Mouse (Mus musculus) CH12.LX (cell line): ENCODE results near the gene Itsn1. TPM values are rescaled to one million over a fixed set of nuclear protein-coding genes. Genes with fewer than 3 reads are reported as not detected.

Experiments used
- DNase-seq: peaks from one replicate; pipeline ENCODE4 v3.0.0-alpha.2; 2013; ENCODE audit errors: extremely low read depth
- H3K27ac ChIP-seq: 2 replicates; pipeline ENCODE4 v1.5.1; 2012; ENCODE audit warnings: low read depth, mild to moderate bottlenecking, control low read depth, moderate library complexity; ENCODE audit not compliant: insufficient read depth
- H3K27me3 ChIP-seq: replicated peaks from 2 replicates; pipeline ENCODE3; 2012; ENCODE audit warnings: inconsistent platforms
- H3K36me3 ChIP-seq, 2 experiments: replicated peaks in 1 of 2; 2 replicates each; pipeline versions ENCODE3 to v1.6.1; 2012; ENCODE audit warnings: inconsistent platforms in 1 of 2, low read length in 1 of 2, mild to moderate bottlenecking in 1 of 2, mixed read lengths in 1 of 2, moderate library complexity in 1 of 2; ENCODE audit not compliant: control insufficient read depth in 1 of 2, insufficient read depth in 1 of 2
- H3K4me1 ChIP-seq, 2 experiments: 2 replicates each; pipeline ENCODE4 v1.6.1; 2012; ENCODE audit warnings: inconsistent platforms in 1 of 2, moderate library complexity in 1 of 2; ENCODE audit not compliant: insufficient read depth in 2 of 2, control insufficient read depth in 1 of 2
- H3K4me2 ChIP-seq: 2 replicates; pipeline ENCODE4 v1.6.1; 2012; ENCODE audit warnings: low read depth, mild to moderate bottlenecking, control low read depth; ENCODE audit not compliant: poor library complexity, insufficient read depth, severe bottlenecking
- H3K4me3 ChIP-seq, 3 experiments: fragments of 150-350 bp in 1 of 3; sonication (generic) in 1 of 3; replicated peaks in 1 of 3; 2 replicates each; pipeline versions ENCODE3 to v1.5.1; 2011 to 2012; ENCODE audit warnings: low read depth in 2 of 3, low read length in 2 of 3, mild to moderate bottlenecking in 2 of 3, moderate library complexity in 2 of 3, control low read depth in 1 of 3, improper control_type of control experiment in 1 of 3, inconsistent platforms in 1 of 3, mixed read lengths in 1 of 3; ENCODE audit not compliant: poor library complexity in 1 of 3
- H3K79me2 ChIP-seq: replicated peaks from 2 replicates; pipeline ENCODE4 v1.6.1; 2012; ENCODE audit warnings: mild to moderate bottlenecking, moderate library complexity; ENCODE audit not compliant: control insufficient read depth, poor library complexity, insufficient read depth, severe bottlenecking; ENCODE audit errors: extremely low read depth
- H3K9ac ChIP-seq: 2 replicates; pipeline ENCODE4 v1.6.1; 2012; ENCODE audit warnings: low read depth, mild to moderate bottlenecking, control low read depth, moderate library complexity; ENCODE audit not compliant: insufficient read depth
- H3K9me3 ChIP-seq: replicated peaks from 2 replicates; pipeline ENCODE3; 2012; ENCODE audit warnings: low read length, inconsistent platforms, mixed read lengths
- BHLHE40 ChIP-seq: IDR thresholded peaks from 2 replicates; pipeline ENCODE4 v1.6.1; 2011; ENCODE audit warnings: mild to moderate bottlenecking, low read depth, low read length, improper control_type of control experiment
- CHD1 ChIP-seq: IDR thresholded peaks from 2 replicates; pipeline ENCODE4 v1.6.1; 2012; ENCODE audit warnings: low read depth, low read length, improper control_type of control experiment, inconsistent platforms
- CHD2 ChIP-seq: IDR thresholded peaks from 2 replicates; pipeline ENCODE4 v1.6.1; 2011; ENCODE audit warnings: low read length, improper control_type of control experiment
- EP300 ChIP-seq: IDR thresholded peaks from 2 replicates; pipeline ENCODE4 v1.6.1; 2011; ENCODE audit warnings: low read length, improper control_type of control experiment
- ETS1 ChIP-seq: conservative IDR thresholded peaks from 2 replicates; pipeline ENCODE4 v1.6.1; 2012; ENCODE audit warnings: low read depth, mild to moderate bottlenecking, inconsistent platforms, low read length, improper control_type of control experiment, moderate library complexity
- GABPA ChIP-seq: IDR thresholded peaks from 2 replicates; pipeline ENCODE4 v1.6.1; 2012; ENCODE audit warnings: low read depth, low read length, improper control_type of control experiment, inconsistent platforms; ENCODE audit not compliant: insufficient replicate concordance
- HCFC1 ChIP-seq: IDR thresholded peaks from 2 replicates; pipeline ENCODE4 v1.6.1; 2012; ENCODE audit warnings: low read depth, mild to moderate bottlenecking, inconsistent platforms, low read length, improper control_type of control experiment
- IRF4 ChIP-seq: IDR thresholded peaks from 2 replicates; pipeline ENCODE4 v1.6.1; 2014; ENCODE audit warnings: low read depth, mild to moderate bottlenecking, inconsistent platforms, low read length, improper control_type of control experiment
- JUND ChIP-seq: conservative IDR thresholded peaks from 2 replicates; pipeline ENCODE4 v1.6.1; 2011; ENCODE audit warnings: low read depth, low read length, improper control_type of control experiment
- KAT2A ChIP-seq: IDR thresholded peaks from 2 replicates; pipeline ENCODE4 v1.6.1; 2012; ENCODE audit warnings: low read length, improper control_type of control experiment, inconsistent platforms; ENCODE audit not compliant: insufficient replicate concordance
- MAFK ChIP-seq: IDR thresholded peaks from 2 replicates; pipeline ENCODE4 v1.6.1; 2011; ENCODE audit warnings: low read length, improper control_type of control experiment; ENCODE audit not compliant: insufficient replicate concordance
- MAX ChIP-seq: IDR thresholded peaks from 2 replicates; pipeline ENCODE4 v1.6.1; 2011; ENCODE audit warnings: low read length, improper control_type of control experiment
- MAZ ChIP-seq: IDR thresholded peaks from 2 replicates; pipeline ENCODE4 v1.6.1; 2012; ENCODE audit warnings: low read depth, mild to moderate bottlenecking, inconsistent platforms, low read length, improper control_type of control experiment, moderate library complexity
- MEF2A ChIP-seq: IDR thresholded peaks from 2 replicates; pipeline ENCODE4 v1.6.1; 2014; ENCODE audit warnings: low read depth, mild to moderate bottlenecking, inconsistent platforms, low read length, improper control_type of control experiment, borderline replicate concordance
- MXI1 ChIP-seq: IDR thresholded peaks from 2 replicates; pipeline ENCODE4 v1.6.1; 2011; ENCODE audit warnings: mild to moderate bottlenecking, low read depth, low read length, improper control_type of control experiment
- MYC ChIP-seq: IDR thresholded peaks from 2 replicates; pipeline ENCODE4 v1.6.1; 2011; ENCODE audit warnings: low read depth, mild to moderate bottlenecking, improper control_type of control experiment, low read length
- NRF1 ChIP-seq: IDR thresholded peaks from 2 replicates; pipeline ENCODE4 v1.6.1; 2014; ENCODE audit warnings: low read depth, mild to moderate bottlenecking, inconsistent platforms, low read length, improper control_type of control experiment, moderate library complexity
- PAX5 ChIP-seq: IDR thresholded peaks from 2 replicates; pipeline ENCODE4 v1.6.1; 2012; ENCODE audit warnings: low read length, inconsistent platforms, mixed read lengths
- POLR2A ChIP-seq: IDR thresholded peaks from 2 replicates; pipeline ENCODE4 v1.6.1; 2011; ENCODE audit warnings: low read depth, mild to moderate bottlenecking, improper control_type of control experiment, low read length
- RAD21 ChIP-seq: IDR thresholded peaks from 2 replicates; pipeline ENCODE4 v1.6.1; 2011; ENCODE audit warnings: low read depth, mild to moderate bottlenecking, low read length, improper control_type of control experiment, moderate library complexity
- RCOR1 ChIP-seq: conservative IDR thresholded peaks from 2 replicates; pipeline ENCODE4 v1.6.1; 2012; ENCODE audit warnings: low read depth, mild to moderate bottlenecking, inconsistent platforms, low read length, improper control_type of control experiment
- SIN3A ChIP-seq: IDR thresholded peaks from 2 replicates; pipeline ENCODE4 v1.6.1; 2012; ENCODE audit warnings: low read length, improper control_type of control experiment, inconsistent platforms
- SMC3 ChIP-seq: IDR thresholded peaks from 2 replicates; pipeline ENCODE4 v1.6.1; 2011; ENCODE audit warnings: low read depth, low read length, improper control_type of control experiment
- TBP ChIP-seq: conservative IDR thresholded peaks from 2 replicates; pipeline ENCODE4 v1.6.1; 2011; ENCODE audit warnings: low read depth, low read length, improper control_type of control experiment
- TCF12 ChIP-seq: IDR thresholded peaks from 2 replicates; pipeline ENCODE4 v1.6.1; 2014; ENCODE audit warnings: low read depth, mild to moderate bottlenecking, inconsistent platforms, low read length, improper control_type of control experiment
- USF1 ChIP-seq: IDR thresholded peaks from 2 replicates; pipeline ENCODE4 v1.6.1; 2014; ENCODE audit warnings: low read depth, mild to moderate bottlenecking, inconsistent platforms, low read length, improper control_type of control experiment
- USF2 ChIP-seq: conservative IDR thresholded peaks from 2 replicates; pipeline ENCODE4 v1.6.1; 2011; ENCODE audit warnings: low read depth, low read length, improper control_type of control experiment
- ZNF384 ChIP-seq: IDR thresholded peaks from 2 replicates; pipeline ENCODE4 v1.6.1; 2012; ENCODE audit warnings: low read depth, low read length, improper control_type of control experiment, inconsistent platforms
- dilution Hi-C: fragments of 300-500 bp; cut with MboI; formaldehyde crosslinking; loops from 2 replicates; pipeline ENCODE4 v1.14.3; 2020; ENCODE audit warnings: low sequenced_read_pairs; ENCODE audit not compliant: extremely low pct_unique_long_range_greater_than_20kb, extremely low pct_ligation_motif_present
- in situ Hi-C: fragments of 300-500 bp; cut with MboI; formaldehyde crosslinking; loops from 3 replicates; pipeline ENCODE4 v1.14.3; 2019; ENCODE audit warnings: low sequenced_read_pairs, low pct_ligation_motif_present, low pct_unique_long_range_greater_than_20kb, mixed read lengths
- polyA plus RNA-seq: library from polyadenylated mRNA; unstranded; fragments of >175 nt; gene quantifications from 2 replicates; pipeline ENCODE4 v1.2.1, GENCODE M21; 2012; ENCODE audit warnings: low read depth; ENCODE audit not compliant: insufficient read length
- total RNA-seq, 2 experiments: library from RNA; depleted of rRNA; stranded (reverse); fragments of 300-350 nt in 1 of 2; fragments of >200 nt in 1 of 2; gene quantifications; 2 replicates each; pipeline ENCODE4 v1.2.3; 2012 to 2014

Gene Itsn1
- total and polyA plus RNA-seq, 3 experiments: 32.5 to 54.5 (median 46.3) TPM

- TF ChIP-seq JUND (no peak; the same call in 1 of the 2 replicates), ZNF384 (no peak), CHD1 (peak; percentile 97), TCF12 (peak; percentile 97), RAD21 (peak; percentile 3; the same call in 1 of the 2 replicates), KAT2A (no peak), NRF1 (peak; percentile 97), GABPA (no peak), IRF4 (peak; percentile 73; the same call in 1 of the 2 replicates), MXI1 (no peak), HCFC1 (peak; percentile 46; the same call in 1 of the 2 replicates), RCOR1 (peak; percentile 77; the same call in 1 of the 2 replicates), ETS1 (peak; percentile 97), MEF2A (peak; percentile 87), EP300 (peak; percentile 77), CHD2 (peak; percentile 76), POLR2A (peak; percentile 25; the same call in 1 of the 2 replicates), BHLHE40 (peak; percentile 92), USF1 (peak; percentile 21; the same call in 1 of the 2 replicates), MAZ (peak; percentile 44; the same call in 1 of the 2 replicates), TBP (0 out of 2 replicates have a peak, but pooled peaks have one; percentile 52), SMC3 (no peak; the same call in none of the 2 replicates), SIN3A (no peak; the same call in 1 of the 2 replicates), MYC (peak; percentile 60; the same call in 1 of the 2 replicates), USF2 (0 out of 2 replicates have a peak, but pooled peaks have one; percentile 6), MAX (peak; percentile 62), PAX5 (no peak), MAFK (peak; percentile 56; the same call in 1 of the 2 replicates)
- Histone ChIP-seq H3K9me3 (no peaks in the 10 kb centered on the region), H3K36me3 (peaks cover 20 to 38% of the 10 kb centered on the region in 2 experiments), H3K9ac (peak overlapping the region; percentile 51), H3K27ac (peak overlapping the region; percentile 99), H3K4me2 (peak overlapping the region; percentile 72), H3K4me3 (peak overlapping the region; percentile 10 to 46 (median 46)), H3K27me3 (no peaks in the 10 kb centered on the region), H3K79me2 (no peaks in the 10 kb centered on the region), H3K4me1 (peaks cover 49 to 81% of the 10 kb centered on the region in 2 experiments)
- dilution Hi-C loops: no loop called here
- DNase-seq: peak; percentile 99
- in situ Hi-C loops: no loop called here
Measured at GRCm38 (mm10) chr16:91868943-91869911, 140.1 kb downstream of the Itsn1 start.
